Mouse (Mus musculus) testis, adult 2 months (tissue): Measurements from ENCODE around the gene Gm45213. TPM values are rescaled to one million over a fixed set of nuclear protein-coding genes. Genes with fewer than 3 reads are reported as not detected.

Source experiments
- H3K27ac ChIP-seq: fragments of 200-500 bp; 2 replicates; pipeline ENCODE4 v1.5.1; 2012; ENCODE audit warnings: low read depth, low read length; ENCODE audit not compliant: control insufficient read depth, insufficient read depth
- H3K27me3 ChIP-seq: fragments of 200-500 bp; 2 replicates; pipeline ENCODE4 v1.6.1; 2012; ENCODE audit warnings: mild to moderate bottlenecking, low read length, moderate library complexity; ENCODE audit not compliant: control insufficient read depth, insufficient read depth
- H3K36me3 ChIP-seq: fragments of 200-500 bp; 2 replicates; pipeline ENCODE4 v1.6.1; 2012; ENCODE audit warnings: mild to moderate bottlenecking, low read length; ENCODE audit not compliant: control insufficient read depth, insufficient read depth
- H3K4me1 ChIP-seq: fragments of 200-500 bp; 2 replicates; pipeline ENCODE4 v1.6.1; 2012; ENCODE audit warnings: low read length; ENCODE audit not compliant: control insufficient read depth, insufficient read depth
- H3K4me3 ChIP-seq: fragments of 200-500 bp; 2 replicates; pipeline ENCODE4 v1.5.1; 2012; ENCODE audit warnings: low read depth, mild to moderate bottlenecking, low read length, moderate library complexity, mixed read lengths; ENCODE audit not compliant: control insufficient read depth
- CTCF ChIP-seq: fragments of 200-500 bp; IDR thresholded peaks from 2 replicates; pipeline ENCODE4 v1.5.1; 2012; ENCODE audit warnings: low read depth, mild to moderate bottlenecking, inconsistent platforms, low read length, moderate library complexity; ENCODE audit not compliant: control insufficient read depth, insufficient read depth, insufficient replicate concordance
- POLR2A ChIP-seq: fragments of 200-500 bp; IDR thresholded peaks from 2 replicates; pipeline ENCODE4 v1.6.1; 2012; ENCODE audit warnings: low read depth, mild to moderate bottlenecking, inconsistent platforms, low read length, moderate library complexity; ENCODE audit not compliant: control insufficient read depth
- polyA plus RNA-seq: library from polyadenylated mRNA; depleted of rRNA; stranded (reverse); fragments of >200 nt; gene quantifications from 2 replicates; pipeline ENCODE4 v1.2.3, GENCODE M21; 2012

Gene Gm45213
- polyA plus RNA-seq, 1 experiment: not detected

DNA sequence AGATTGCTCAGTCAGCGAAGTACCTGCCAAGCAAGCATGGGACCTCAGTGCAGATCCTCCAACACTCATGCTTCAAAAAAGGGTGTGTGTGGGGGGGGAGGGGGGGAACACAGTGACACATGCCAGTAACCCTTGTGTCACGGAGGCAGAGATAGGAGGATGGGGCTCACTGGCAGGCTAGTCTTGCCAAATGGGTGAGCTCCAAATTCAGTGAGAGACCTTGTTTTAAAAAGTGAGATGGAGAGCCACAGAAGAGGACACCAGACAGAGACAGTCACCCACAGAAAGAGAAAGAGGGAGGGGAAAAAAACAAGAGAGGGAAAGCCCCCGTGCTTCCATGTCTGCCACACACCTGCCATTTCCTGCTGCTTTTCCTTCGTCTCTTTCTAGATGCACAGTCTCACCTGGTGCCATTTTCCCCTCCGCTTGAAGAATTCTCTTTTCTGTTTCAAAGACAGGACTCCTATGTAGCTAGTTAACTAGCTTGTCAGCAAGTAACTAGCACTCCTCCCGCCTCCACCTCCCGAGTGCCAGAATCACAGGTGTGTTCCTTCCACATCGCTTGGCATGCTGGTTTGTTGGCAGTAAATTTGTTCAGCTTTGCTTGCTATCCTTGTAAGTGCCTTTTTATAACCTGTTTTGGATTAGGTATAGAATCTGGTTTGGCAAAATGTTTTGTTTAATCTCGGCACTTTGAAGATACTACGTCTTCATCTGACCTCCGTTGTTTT lies 35.1 kb upstream of the Gm45213 start:
- no peak overlapping the region for H3K4me3 ChIP-seq
- H3K27me3 ChIP-seq: no peaks in the 10 kb centered on the region
- no peaks in the 10 kb centered on the region for H3K36me3 ChIP-seq
- no peaks in the 10 kb centered on the region for H3K4me1 ChIP-seq
- H3K27ac ChIP-seq: no peak overlapping the region
- TF ChIP-seq POLR2A (no peak), CTCF (no peak)

DNA sequence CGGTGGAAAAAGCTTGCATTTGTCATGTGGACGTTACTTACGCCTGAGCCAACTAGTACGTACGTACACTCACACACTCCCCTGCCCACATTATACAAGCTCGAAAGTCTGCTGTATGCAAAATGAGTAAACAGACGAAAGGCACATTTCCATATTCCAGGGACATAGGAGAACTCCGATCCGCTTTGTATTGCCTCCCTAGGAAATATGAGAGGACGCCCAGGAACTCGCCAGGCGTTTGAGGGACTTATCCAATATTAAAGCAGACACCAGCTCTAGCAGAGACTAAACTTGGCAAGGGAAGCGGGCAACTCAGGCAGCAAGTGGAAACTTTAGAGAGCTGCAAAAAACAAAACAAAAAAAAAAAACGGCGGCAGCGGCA lies 34.5 kb upstream of the Gm45213 start:
- Histone ChIP-seq H3K27me3 (no peaks in the 10 kb centered on the region), H3K27ac (no peak overlapping the region), H3K4me3 (no peak overlapping the region), H3K36me3 (no peaks in the 10 kb centered on the region), H3K4me1 (no peaks in the 10 kb centered on the region)
- TF ChIP-seq CTCF: no peak
- TF ChIP-seq POLR2A: no peak

DNA sequence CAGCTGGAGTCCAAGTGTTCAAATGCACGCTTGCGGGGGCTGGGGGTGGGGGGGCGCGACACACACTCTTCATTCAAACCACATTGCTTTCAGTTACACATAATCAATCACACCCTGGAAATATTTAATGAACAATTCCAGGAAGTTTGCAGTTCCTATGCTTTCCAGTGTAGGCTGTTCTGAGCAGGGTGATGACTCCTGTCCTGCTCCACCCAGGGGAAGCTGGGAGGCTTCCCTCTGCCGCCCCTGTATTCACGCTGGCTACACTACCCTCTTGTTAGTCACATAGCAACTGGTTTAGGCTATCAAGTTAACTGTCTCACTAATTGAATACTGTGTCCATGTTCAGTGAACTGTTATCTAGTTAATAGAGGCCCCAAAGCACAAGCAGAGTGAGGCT lies 32.9 kb upstream of the Gm45213 start:
- Histone ChIP-seq H3K4me1 (no peaks in the 10 kb centered on the region), H3K4me3 (no peak overlapping the region), H3K27ac (no peak overlapping the region), H3K36me3 (no peaks in the 10 kb centered on the region), H3K27me3 (no peaks in the 10 kb centered on the region)
- TF ChIP-seq POLR2A: no peak
- TF ChIP-seq CTCF: no peak

DNA sequence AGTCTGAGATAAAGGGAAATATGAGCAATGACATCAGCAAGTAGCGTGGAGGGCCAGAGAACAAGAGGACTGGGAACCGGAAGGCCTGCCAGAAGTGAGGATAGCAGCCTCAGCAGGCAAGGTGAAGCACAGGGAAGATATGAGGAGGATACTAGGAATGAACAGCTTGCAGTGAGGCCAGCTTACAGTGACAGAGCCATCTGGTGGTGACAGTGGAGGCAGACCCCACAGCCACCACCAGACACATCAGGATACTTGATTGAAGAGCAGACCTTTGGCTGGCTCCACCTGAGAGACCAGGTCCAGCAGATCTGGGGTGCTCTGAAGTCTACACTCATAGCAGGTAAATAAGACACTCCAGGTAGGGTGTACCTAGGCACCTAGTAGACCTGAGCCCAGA lies 15.7 kb upstream of the Gm45213 start:
- Histone ChIP-seq H3K4me1 (no peaks in the 10 kb centered on the region), H3K27me3 (no peaks in the 10 kb centered on the region), H3K27ac (no peak overlapping the region), H3K36me3 (no peaks in the 10 kb centered on the region), H3K4me3 (no peak overlapping the region)
- TF ChIP-seq POLR2A (no peak), CTCF (peak; percentile 11; the same call in 1 of the 2 replicates)

DNA sequence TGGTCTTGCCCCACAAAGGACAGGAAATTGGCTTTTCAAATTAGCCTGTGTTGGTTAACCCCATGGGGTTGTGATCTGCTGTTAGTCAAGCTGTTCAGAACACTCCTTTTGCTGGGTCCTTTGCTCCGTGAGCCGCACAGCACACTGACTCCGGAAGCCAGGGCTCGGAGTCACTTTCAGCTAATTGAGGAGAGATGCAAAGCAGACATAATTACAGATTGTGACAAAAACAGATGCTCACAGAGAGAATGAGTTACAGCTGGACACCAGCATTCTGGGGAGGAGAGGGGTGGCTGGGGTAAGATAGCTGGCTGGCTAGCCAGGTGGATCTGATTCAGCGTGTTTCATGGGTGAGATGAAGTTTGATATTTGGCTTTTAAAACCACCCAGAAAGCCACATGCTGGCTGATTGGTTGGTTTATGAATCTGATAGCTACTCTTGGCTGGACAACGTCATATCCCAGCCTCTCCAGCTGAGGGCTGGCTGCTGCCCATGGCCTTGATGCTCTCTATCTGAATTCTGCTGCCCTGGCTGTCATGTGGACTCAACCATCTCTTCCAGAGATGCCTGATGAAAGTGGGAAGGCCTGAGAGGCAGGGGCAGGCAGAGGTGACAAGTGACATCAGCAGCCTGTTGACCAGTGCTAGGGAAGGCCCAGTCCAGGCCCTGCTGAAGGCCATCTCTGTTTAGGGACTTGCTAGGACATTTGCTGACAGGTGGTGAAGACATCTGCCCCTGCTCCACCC lies 14.5 kb upstream of the Gm45213 start:
- H3K4me1 ChIP-seq: no peaks in the 10 kb centered on the region
- H3K27me3 ChIP-seq: no peaks in the 10 kb centered on the region
- H3K27ac ChIP-seq: no peak overlapping the region
- no peak for TF ChIP-seq CTCF
- no peak for TF ChIP-seq POLR2A
- H3K36me3 ChIP-seq: no peaks in the 10 kb centered on the region
- no peak overlapping the region for H3K4me3 ChIP-seq

DNA sequence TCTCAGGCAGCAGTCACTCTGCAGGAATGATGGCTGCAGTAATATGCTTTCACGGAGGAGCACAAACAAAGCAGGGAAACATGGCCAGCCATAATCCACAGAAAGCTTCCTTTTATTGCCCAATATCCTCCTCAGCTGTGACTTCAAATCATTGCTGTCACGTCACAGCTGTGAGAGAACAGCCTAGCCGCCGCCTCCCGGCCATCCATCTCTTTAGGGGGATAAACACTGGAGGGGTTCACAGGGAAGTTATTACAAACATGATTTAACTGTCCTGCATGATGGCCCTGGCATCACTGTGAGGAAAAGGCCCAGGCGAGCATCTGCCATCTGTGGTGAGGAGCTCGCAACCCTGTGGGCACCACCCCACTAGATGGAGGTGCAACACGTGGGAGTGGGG lies 6.6 kb upstream of the Gm45213 start:
- Histone ChIP-seq H3K27ac (no peak overlapping the region), H3K36me3 (no peaks in the 10 kb centered on the region), H3K27me3 (no peaks in the 10 kb centered on the region), H3K4me1 (no peaks in the 10 kb centered on the region), H3K4me3 (no peak overlapping the region)
- no peak for TF ChIP-seq CTCF
- no peak for TF ChIP-seq POLR2A

DNA sequence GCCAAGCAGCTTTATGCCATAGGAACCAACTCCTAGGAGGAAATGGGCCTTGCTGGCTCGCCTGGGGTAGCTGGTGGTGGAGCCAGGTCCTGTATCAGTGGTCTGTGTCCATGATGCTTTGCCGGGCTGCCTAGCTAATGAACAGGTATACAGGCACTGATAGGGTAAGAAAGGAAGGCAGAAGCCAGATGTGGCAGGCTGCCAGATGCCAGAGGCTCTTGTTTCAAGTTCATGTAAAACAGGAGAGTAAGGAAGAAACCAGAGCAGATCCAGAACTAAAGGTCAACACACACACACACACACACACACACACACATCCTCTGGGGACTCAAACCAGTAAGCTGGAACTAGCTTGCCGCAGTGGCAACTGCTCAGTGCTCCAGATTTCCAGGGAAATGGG lies 5.1 kb upstream of the Gm45213 start:
- Histone ChIP-seq H3K27me3 (no peaks in the 10 kb centered on the region), H3K4me1 (no peaks in the 10 kb centered on the region), H3K4me3 (no peak overlapping the region), H3K27ac (no peak overlapping the region), H3K36me3 (no peaks in the 10 kb centered on the region)
- TF ChIP-seq CTCF (no peak), POLR2A (no peak)
